Mouse (Mus musculus) layer of hippocampus, adult 2 months (tissue): ENCODE measurements around the gene Zcchc7. TPM values are rescaled to one million over a fixed set of nuclear protein-coding genes. Genes with fewer than 3 reads are reported as not detected.

Source experiments
- DNase-seq, 2 experiments: peaks; one replicate each; pipeline ENCODE4 v3.0.0; 2022; ENCODE audit warnings: low spot score in 2 of 2
- H3K27ac ChIP-seq: fragments of 200-600 bp; 2 replicates; pipeline ENCODE4 v1.8.1; 2022
- H3K4me3 ChIP-seq: fragments of 200-600 bp; 2 replicates; pipeline ENCODE4 v1.8.1; 2022; ENCODE audit warnings: mild to moderate bottlenecking
- CTCF ChIP-seq: fragments of 200-600 bp; conservative IDR thresholded peaks from 2 replicates; pipeline ENCODE4 v1.8.1; 2022; ENCODE audit warnings: antibody characterized with exemption, mild to moderate bottlenecking, moderate library complexity
- total RNA-seq, 2 experiments: library from RNA; stranded (reverse); gene quantifications; 2 replicates each; pipeline ENCODE4 v1.2.3; 2021

Gene Zcchc7
- total RNA-seq, 2 experiments from 2014 or later: 72.4 to 80.1 TPM

DNA sequence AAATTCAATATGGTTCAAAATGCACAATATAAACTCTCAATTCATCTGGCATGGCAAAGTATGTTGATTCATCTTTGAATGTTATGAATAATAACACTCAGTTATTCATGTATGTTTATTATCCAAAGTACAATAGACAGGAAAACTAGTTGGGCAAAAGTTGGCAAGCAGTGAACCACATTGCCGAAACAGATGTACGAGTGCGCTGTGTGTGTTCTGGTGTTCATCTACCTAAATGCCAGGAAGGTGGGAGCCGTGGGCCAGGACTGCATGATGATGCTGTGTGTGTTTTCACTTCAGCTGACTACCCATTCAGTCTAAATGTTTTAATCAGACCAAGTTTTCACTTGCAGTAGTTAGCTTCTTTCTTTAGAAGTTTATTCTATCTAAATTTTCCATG, 150.7 kb downstream of the Zcchc7 start:
- DNase-seq: no peak
- Histone ChIP-seq H3K27ac (no peak overlapping the region), H3K4me3 (no peak overlapping the region)
- no peak for TF ChIP-seq CTCF

GRCm38 (mm10) chr4:44910065-44910464, 154.4 kb downstream of the Zcchc7 start:
- no peak for DNase-seq
- peak; percentile 74 for TF ChIP-seq CTCF
- Histone ChIP-seq H3K4me3 (no peak overlapping the region), H3K27ac (no peak overlapping the region)

DNA sequence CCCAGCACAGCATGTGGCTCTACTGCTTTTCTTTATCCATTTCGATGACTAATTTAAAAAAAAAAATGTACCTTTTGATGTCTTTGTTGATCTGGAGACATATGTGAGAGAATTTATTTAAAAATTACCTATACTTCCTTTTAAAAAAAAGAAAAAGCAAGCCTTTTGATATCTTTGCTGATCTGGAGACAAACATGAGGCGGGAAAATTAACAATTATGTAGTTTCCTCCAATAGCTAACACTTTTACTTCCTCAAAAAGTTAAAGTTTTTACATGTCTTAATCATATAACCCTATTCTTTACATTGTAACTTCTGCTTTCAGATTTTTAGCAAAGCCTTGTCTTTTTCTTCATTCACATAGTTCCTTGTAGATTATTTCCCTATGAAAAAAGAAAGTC, 155.2 kb downstream of the Zcchc7 start:
- DNase-seq: no peak
- no peak for TF ChIP-seq CTCF
- Histone ChIP-seq H3K4me3 (no peak overlapping the region), H3K27ac (no peak overlapping the region)

DNA sequence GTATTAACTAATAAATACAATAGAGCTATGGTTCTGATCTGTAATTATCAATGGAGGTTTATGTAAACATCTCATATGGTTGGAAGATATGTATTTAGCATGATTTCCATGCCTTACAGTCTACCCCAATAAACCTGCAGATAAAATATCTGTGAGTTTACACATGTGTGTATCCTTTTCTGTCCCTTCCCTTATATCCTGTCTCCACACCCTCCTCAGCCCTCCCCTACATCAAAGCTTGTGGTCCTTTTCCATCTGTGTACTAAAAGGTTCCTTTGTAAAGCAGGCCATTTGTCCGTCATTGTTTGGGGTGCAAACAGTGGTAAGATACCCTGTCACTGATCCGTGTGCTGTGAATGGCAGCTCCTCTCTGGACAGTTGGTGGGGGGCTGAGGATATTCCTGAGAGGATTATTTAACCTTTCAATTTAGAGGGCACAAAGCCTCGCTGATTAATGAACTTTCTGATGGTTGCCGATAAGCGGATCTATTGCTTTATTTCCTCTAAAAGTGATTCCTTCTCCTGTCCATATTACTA, 161.7 kb downstream of the Zcchc7 start:
- Histone ChIP-seq H3K4me3 (no peak overlapping the region), H3K27ac (peak overlapping the region; percentile 8; the same call in 1 of the 2 replicates)
- no peak for TF ChIP-seq CTCF
- DNase-seq: no peak

GRCm38 (mm10) chr4:44917907-44918306, 162.2 kb downstream of the Zcchc7 start:
- Histone ChIP-seq H3K4me3 (no peak overlapping the region), H3K27ac (peak overlapping the region; percentile 33; the same call in 1 of the 2 replicates)
- TF ChIP-seq CTCF: no peak
- no peak for DNase-seq

GRCm38 (mm10) chr4:44920831-44921230, 165.2 kb downstream of the Zcchc7 start:
- no peak overlapping the region for H3K4me3 ChIP-seq
- no peak for DNase-seq
- TF ChIP-seq CTCF: no peak
- H3K27ac ChIP-seq: no peak overlapping the region

GRCm38 (mm10) chr4:44922466-44923128, 166.9 kb downstream of the Zcchc7 start:
- TF ChIP-seq CTCF: no peak
- Histone ChIP-seq H3K27ac (no peak overlapping the region), H3K4me3 (no peak overlapping the region)
- no peak for DNase-seq

- TF ChIP-seq CTCF: no peak
- Histone ChIP-seq H3K27ac (no peak overlapping the region), H3K4me3 (no peak overlapping the region)
- no peak for DNase-seq
Observed at GRCm38 (mm10) chr4:44923129-44923481, 167.4 kb downstream of the Zcchc7 start.

DNA sequence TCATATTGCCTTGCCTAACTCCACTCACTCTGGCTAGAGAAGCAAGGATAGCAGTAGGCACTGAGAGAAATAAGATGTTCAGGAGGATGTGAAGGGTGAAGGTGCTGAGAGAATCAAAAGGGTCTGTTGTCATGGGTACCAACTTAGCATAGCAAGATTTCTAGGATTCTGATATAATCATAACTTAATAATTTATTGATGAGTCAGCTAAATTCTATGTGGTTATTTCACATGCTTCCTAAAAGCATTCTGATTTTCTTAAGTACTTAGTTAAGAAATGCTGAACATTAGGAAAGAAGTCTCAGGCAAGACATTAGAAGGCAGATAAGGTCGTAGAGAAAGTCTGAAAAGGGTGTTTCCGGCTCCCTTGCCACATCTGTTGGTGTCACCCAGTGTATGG, 172.3 kb downstream of the Zcchc7 start:
- no peak for DNase-seq
- Histone ChIP-seq H3K4me3 (no peak overlapping the region), H3K27ac (no peak overlapping the region)
- TF ChIP-seq CTCF: no peak

- Histone ChIP-seq H3K4me3 (no peak overlapping the region), H3K27ac (no peak overlapping the region)
- DNase-seq: no peak
- no peak for TF ChIP-seq CTCF
Observed at GRCm38 (mm10) chr4:44928790-44929189, 173.1 kb downstream of the Zcchc7 start.

- DNase-seq: no peak
- no peak overlapping the region for H3K4me3 ChIP-seq
- no peak for TF ChIP-seq CTCF
- peak overlapping the region; percentile 39; the same call in 1 of the 2 replicates for H3K27ac ChIP-seq
Observed at GRCm38 (mm10) chr4:44930406-44930805, 174.7 kb downstream of the Zcchc7 start.

- no peak for TF ChIP-seq CTCF
- peak; percentile 25 for DNase-seq
- peak overlapping the region; percentile 73; the same call in 1 of the 2 replicates for H3K27ac ChIP-seq
- H3K4me3 ChIP-seq: no peak overlapping the region
Observed at GRCm38 (mm10) chr4:44931732-44932131, 176.1 kb downstream of the Zcchc7 start.

- H3K27ac ChIP-seq: no peak overlapping the region
- no peak for TF ChIP-seq CTCF
- no peak for DNase-seq
- H3K4me3 ChIP-seq: no peak overlapping the region
Observed at GRCm38 (mm10) chr4:44938359-44939340, 183.0 kb downstream of the Zcchc7 start.
